Mouse (Mus musculus) lung, embryonic 16.5 days (tissue): ENCODE measurements around the gene Ddr2. TPM values are rescaled to one million over a fixed set of nuclear protein-coding genes. Genes with fewer than 3 reads are reported as not detected.

Experiments
- ATAC-seq: fragments of 200-750 bp; cut with Nextera tagmentation; 2 replicates; pipeline ENCODE4 v1.8.0; 2017; ENCODE audit warnings: low read depth, mild to moderate bottlenecking, moderate library complexity
- H3K27ac ChIP-seq: fragments of 300-500 bp; sonication (generic); 2 replicates; pipeline ENCODE4 v1.5.1; 2014; ENCODE audit warnings: mild to moderate bottlenecking, control low read depth, low read length
- H3K27me3 ChIP-seq: fragments of 300-500 bp; sonication (generic); 2 replicates; pipeline ENCODE4 v1.6.1; 2014; ENCODE audit warnings: low read depth, low read length, mixed read lengths; ENCODE audit not compliant: control insufficient read depth, insufficient read depth
- H3K36me3 ChIP-seq: fragments of 300-500 bp; sonication (generic); 2 replicates; pipeline ENCODE4 v1.6.1; 2014; ENCODE audit warnings: low read length; ENCODE audit not compliant: control insufficient read depth, insufficient read depth
- H3K4me1 ChIP-seq: fragments of 300-500 bp; sonication (generic); replicated peaks from 2 replicates; pipeline ENCODE4 v1.6.1; 2014; ENCODE audit warnings: low read length, mixed read lengths; ENCODE audit not compliant: control insufficient read depth, insufficient read depth
- H3K4me2 ChIP-seq: fragments of 300-500 bp; sonication (generic); 2 replicates; pipeline ENCODE4 v1.6.1; 2014; ENCODE audit warnings: low read depth, low read length, control low read depth
- H3K4me3 ChIP-seq: fragments of 300-500 bp; sonication (generic); 2 replicates; pipeline ENCODE4 v1.5.1; 2014; ENCODE audit warnings: mild to moderate bottlenecking, low read length, control low read depth
- H3K9ac ChIP-seq: fragments of 300-500 bp; sonication (generic); 2 replicates; pipeline ENCODE4 v1.6.1; 2014; ENCODE audit warnings: low read length, control low read depth
- H3K9me3 ChIP-seq: fragments of 300-500 bp; sonication (generic); 2 replicates; pipeline ENCODE4 v1.6.1; 2016; ENCODE audit warnings: low read length; ENCODE audit not compliant: control insufficient read depth
- WGBS: fragments of 180-500 bp; shearing (Covaris S2); extraction: QIAGEN DNeasy Blood & Tissue Kit; methylation state at CpG from one replicate; pipeline ENCODE4 v1.1.7; 2014; 5-methylcytosine and 5-hydroxymethylcytosine counted together
- polyA plus RNA-seq: library from polyadenylated mRNA; unstranded; fragments of >200 nt; fragmentation: Nextera tagmentation; extraction: Ambion mirVana; gene quantifications from 2 replicates; pipeline ENCODE4 v1.2.1, GENCODE M21; 2015

The Ddr2 gene
- polyA plus RNA-seq, 1 experiment from 2014 or later: 45.0 TPM

DNA sequence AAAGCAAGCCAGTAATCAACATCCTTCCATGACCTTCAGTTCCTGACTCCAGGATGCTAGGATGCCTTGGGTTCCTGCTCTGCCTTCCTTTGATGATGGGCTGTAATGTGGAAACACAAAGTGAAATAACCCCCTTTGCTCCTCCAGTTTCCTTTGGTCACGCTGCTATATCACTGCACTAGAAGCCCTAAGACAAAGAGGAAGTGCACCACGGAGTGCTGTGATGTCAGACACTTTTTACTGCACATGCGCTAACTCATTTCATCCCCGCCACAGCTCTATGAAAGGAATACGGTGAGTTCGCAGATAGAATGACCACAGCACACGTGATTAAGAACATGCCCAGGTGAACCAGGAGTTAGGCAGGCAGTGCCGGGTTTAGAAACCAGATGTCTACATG lies 36.8 kb downstream of the Ddr2 start:
- Histone ChIP-seq H3K9ac (no peak overlapping the region), H3K27ac (no peak overlapping the region), H3K27me3 (no peaks in the 10 kb centered on the region), H3K9me3 (no peaks in the 10 kb centered on the region), H3K4me3 (no peak overlapping the region), H3K36me3 (no peaks in the 10 kb centered on the region), H3K4me1 (no peaks in the 10 kb centered on the region), H3K4me2 (no peak overlapping the region)
- no peak for ATAC-seq
- WGBS: 83% methylated on average over 8 of the region's 8 CpGs

DNA sequence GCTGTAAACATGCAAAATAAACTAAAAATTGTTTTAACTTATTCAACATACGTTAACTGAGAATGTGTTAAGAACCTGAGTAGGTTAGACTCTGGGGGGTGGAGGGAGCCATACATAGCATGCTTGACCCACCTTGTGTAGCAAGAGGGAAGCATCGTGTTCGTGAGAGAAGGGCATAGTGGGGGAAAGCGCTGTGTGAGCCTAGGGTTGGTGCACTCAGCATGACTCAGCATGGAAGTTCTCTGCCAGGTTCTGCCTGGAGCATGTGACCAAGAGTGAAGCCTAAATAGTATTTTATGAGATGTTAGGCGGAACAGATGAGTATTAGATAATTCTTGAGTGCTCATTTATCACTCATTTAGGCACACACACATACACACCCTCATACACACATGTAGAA lies 41.4 kb downstream of the Ddr2 start:
- Histone ChIP-seq H3K4me3 (no peak overlapping the region), H3K27me3 (no peaks in the 10 kb centered on the region), H3K4me1 (peaks cover 11% of the 10 kb centered on the region), H3K9ac (no peak overlapping the region), H3K27ac (no peak overlapping the region), H3K9me3 (no peaks in the 10 kb centered on the region), H3K36me3 (no peaks in the 10 kb centered on the region), H3K4me2 (no peak overlapping the region)
- no peak for ATAC-seq
- 78% methylated on average over 5 of the region's 5 CpGs for WGBS

DNA sequence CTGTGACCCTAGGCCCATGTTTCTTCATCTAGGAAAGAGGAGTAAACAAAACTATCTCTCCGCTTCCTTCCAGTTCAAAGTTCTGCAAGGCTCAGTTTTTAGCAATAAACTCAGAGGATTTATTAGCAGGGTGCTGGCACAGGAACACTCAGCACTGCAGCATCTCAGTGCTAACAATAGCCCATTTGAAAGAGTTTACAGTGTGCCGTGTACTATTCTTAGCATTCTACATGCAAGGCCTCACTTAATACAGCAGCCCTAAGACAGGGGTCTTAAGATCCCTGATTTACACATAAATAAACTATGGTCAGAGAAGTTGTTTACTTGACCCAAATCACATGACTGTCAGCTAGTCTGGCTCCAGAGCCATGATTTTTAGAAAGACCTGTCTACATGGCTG lies 44.6 kb downstream of the Ddr2 start:
- WGBS: 40% methylated on average over 2 of the region's 2 CpGs
- peak; percentile 61; the same call in 1 of the 2 replicates for ATAC-seq
- H3K9ac ChIP-seq: no peak overlapping the region
- H3K4me3 ChIP-seq: no peak overlapping the region
- H3K4me2 ChIP-seq: no peak overlapping the region
- H3K27me3 ChIP-seq: no peaks in the 10 kb centered on the region
- H3K9me3 ChIP-seq: no peaks in the 10 kb centered on the region
- H3K27ac ChIP-seq: no peak overlapping the region
- peaks cover 17% of the 10 kb centered on the region for H3K4me1 ChIP-seq
- H3K36me3 ChIP-seq: no peaks in the 10 kb centered on the region

DNA sequence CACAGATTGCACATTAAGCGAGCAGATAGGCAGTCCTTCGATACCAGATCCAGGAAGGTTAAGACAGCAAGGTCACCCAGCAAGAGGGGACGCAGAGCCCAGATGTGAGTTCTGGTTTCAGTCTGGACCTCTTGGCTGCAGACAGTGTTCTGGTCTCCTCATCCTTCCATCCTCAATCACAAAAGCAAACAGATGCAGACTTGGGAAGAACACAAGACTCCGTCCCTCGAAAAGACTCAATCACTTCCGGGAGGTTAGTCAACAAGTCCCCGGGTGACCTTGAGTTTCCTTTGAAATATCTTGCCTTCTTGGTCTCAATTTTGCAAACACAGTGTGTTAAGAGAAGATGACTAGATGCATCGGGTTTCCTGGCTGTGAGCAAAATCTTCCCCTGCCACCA lies 45.6 kb downstream of the Ddr2 start:
- no peaks in the 10 kb centered on the region for H3K27me3 ChIP-seq
- no peaks in the 10 kb centered on the region for H3K9me3 ChIP-seq
- no peak overlapping the region for H3K27ac ChIP-seq
- H3K36me3 ChIP-seq: no peaks in the 10 kb centered on the region
- no peak overlapping the region for H3K4me3 ChIP-seq
- H3K4me1 ChIP-seq: peaks cover 17% of the 10 kb centered on the region
- 59% methylated on average over 8 of the region's 8 CpGs for WGBS
- H3K4me2 ChIP-seq: no peak overlapping the region
- ATAC-seq: no peak
- no peak overlapping the region for H3K9ac ChIP-seq

DNA sequence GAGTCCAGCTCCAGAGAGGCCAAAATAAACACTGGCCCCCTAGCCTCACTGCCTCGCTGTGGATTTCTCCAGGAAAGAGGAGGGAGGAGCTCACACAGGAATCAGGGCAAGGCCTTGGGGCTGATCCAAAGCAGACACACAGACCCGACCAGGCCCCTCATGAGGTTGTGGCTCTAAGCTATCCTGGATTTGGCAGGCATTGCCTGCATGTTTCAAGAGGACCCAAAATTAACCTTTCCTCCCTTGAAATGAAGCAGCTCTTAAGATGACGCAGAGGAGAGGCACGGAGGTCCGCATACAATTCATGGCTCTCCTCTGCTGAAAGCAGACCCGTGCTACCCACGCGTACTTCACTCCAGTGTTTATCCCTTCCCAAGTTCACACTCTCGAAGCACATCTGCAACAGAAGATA lies 46.5 kb downstream of the Ddr2 start:
- no peaks in the 10 kb centered on the region for H3K27me3 ChIP-seq
- peak; percentile 89 for ATAC-seq
- H3K36me3 ChIP-seq: no peaks in the 10 kb centered on the region
- H3K4me3 ChIP-seq: no peak overlapping the region
- H3K9me3 ChIP-seq: no peaks in the 10 kb centered on the region
- 8% methylated on average over 9 of the region's 9 CpGs for WGBS
- H3K4me1 ChIP-seq: peaks cover 17% of the 10 kb centered on the region
- H3K9ac ChIP-seq: no peak overlapping the region
- H3K27ac ChIP-seq: peak overlapping the region; percentile 19; the same call in 1 of the 2 replicates
- H3K4me2 ChIP-seq: no peak overlapping the region

DNA sequence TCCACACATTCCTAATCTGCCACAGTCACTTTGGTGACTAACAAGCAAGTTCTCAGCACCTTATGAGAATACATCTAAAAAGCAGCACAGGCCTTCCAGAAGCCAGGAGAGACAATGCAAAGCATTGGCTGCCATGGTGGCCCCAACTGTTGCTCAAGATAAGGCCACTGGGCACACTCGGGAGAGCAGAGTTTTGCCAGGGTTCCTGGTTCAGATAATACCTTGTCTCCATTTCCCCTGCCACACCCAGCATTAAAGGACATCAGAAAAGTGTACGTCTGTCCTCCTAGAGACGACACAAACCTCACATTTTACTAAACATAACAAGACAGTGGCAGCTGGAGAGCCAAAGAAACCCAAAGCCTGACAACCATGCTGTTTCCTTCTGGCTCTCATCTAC lies 50.3 kb downstream of the Ddr2 start:
- Histone ChIP-seq H3K4me2 (no peak overlapping the region), H3K4me1 (peaks cover 16% of the 10 kb centered on the region), H3K9ac (no peak overlapping the region), H3K27me3 (no peaks in the 10 kb centered on the region), H3K27ac (no peak overlapping the region), H3K4me3 (no peak overlapping the region), H3K9me3 (no peaks in the 10 kb centered on the region), H3K36me3 (no peaks in the 10 kb centered on the region)
- no peak for ATAC-seq
- WGBS: 60% methylated on average over 3 of the region's 3 CpGs

DNA sequence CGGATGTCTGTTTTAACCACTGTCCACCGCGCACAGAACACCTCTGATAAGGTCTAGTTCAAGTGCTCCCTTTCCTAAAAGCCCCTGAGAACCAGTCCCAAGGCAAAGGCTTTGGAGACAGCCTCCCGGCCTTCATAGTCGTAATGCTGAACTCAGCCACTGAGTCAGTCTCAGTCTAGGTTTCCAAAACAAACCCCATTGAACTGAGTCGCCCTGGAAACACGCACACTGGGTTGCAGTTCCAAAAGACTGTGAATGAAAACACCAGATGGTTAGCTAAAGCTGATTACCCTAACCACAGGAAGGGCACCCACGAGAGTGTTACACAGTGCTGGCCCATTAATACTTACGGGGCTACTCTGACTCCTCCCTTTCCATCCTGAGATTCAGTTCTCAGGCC lies 51.2 kb downstream of the Ddr2 start:
- H3K4me3 ChIP-seq: no peak overlapping the region
- H3K9ac ChIP-seq: no peak overlapping the region
- no peaks in the 10 kb centered on the region for H3K9me3 ChIP-seq
- H3K4me1 ChIP-seq: peaks cover 13% of the 10 kb centered on the region
- H3K27ac ChIP-seq: no peak overlapping the region
- no peaks in the 10 kb centered on the region for H3K36me3 ChIP-seq
- 89% methylated on average over 9 of the region's 9 CpGs for WGBS
- no peaks in the 10 kb centered on the region for H3K27me3 ChIP-seq
- ATAC-seq: no peak
- H3K4me2 ChIP-seq: no peak overlapping the region

DNA sequence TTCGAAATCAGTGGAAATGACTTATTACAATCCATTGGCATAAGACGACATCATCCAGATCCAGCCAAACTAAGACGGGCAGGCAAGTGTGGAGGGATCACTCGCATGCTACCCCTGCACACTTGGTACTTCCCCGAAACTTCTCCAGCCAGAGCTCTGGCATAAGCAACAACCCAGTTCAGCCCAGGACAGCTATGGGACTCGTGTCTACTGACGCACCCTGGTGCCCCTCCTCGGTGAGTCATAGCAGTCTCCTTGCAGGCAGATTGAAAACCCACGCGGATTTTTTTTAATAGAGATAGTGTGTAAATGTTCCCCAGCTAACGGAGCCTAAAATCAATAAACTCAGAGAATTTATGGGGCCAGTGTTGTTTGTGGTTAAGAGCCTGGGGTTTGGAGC lies 52.5 kb downstream of the Ddr2 start:
- no peak overlapping the region for H3K4me3 ChIP-seq
- H3K9me3 ChIP-seq: no peaks in the 10 kb centered on the region
- H3K4me2 ChIP-seq: no peak overlapping the region
- 68% methylated on average over 11 of the region's 11 CpGs for WGBS
- peaks cover 4% of the 10 kb centered on the region for H3K4me1 ChIP-seq
- ATAC-seq: peak; percentile 42; the same call in 1 of the 2 replicates
- H3K27me3 ChIP-seq: no peaks in the 10 kb centered on the region
- H3K36me3 ChIP-seq: no peaks in the 10 kb centered on the region
- no peak overlapping the region for H3K9ac ChIP-seq
- H3K27ac ChIP-seq: no peak overlapping the region

DNA sequence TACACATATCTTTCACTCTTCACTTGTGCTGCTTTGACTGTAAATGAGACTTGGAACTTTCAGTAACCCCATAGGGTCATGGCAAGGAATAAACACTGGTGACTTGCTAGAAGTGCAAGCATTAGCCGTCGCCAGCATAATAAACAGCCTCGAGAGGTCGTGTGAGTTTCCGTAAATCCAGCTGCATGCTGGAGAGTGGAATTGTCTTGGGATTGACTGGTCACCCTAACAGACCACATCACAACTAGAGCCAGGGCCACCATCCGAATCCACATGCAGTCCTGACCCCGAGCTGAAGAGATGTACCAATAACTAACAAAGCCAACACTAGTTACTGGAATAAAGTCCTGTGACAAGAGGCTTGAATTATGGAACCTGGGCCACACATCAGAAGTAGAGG lies 53.0 kb downstream of the Ddr2 start:
- Histone ChIP-seq H3K9ac (no peak overlapping the region), H3K27me3 (no peaks in the 10 kb centered on the region), H3K4me3 (no peak overlapping the region), H3K4me1 (peaks cover 4% of the 10 kb centered on the region), H3K27ac (no peak overlapping the region), H3K36me3 (no peaks in the 10 kb centered on the region), H3K4me2 (no peak overlapping the region), H3K9me3 (no peaks in the 10 kb centered on the region)
- 38% methylated on average over 7 of the region's 7 CpGs for WGBS
- peak; percentile 38; the same call in 1 of the 2 replicates for ATAC-seq

DNA sequence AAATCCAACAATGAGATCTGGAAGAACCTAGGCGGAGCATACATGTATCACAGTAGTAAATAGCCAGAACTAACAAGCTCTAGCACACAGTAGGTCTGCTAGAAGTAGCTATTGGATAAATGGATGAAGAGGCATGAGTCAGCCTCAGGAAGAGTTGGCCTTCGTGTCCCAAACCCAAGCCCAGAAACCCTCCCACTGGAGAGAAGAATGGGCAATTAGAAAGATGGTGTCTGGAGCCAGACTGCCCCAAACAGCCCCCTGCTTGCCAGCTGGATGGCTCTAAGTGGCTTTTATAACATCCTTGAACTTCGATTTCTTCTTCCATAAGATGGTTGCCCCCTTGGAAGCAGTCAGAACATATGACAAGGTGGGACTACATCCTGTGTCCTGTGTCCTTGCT lies 53.6 kb downstream of the Ddr2 start:
- Histone ChIP-seq H3K9ac (no peak overlapping the region), H3K4me2 (no peak overlapping the region), H3K27me3 (no peaks in the 10 kb centered on the region), H3K27ac (no peak overlapping the region), H3K36me3 (no peaks in the 10 kb centered on the region), H3K4me3 (no peak overlapping the region), H3K4me1 (peaks cover 7% of the 10 kb centered on the region), H3K9me3 (no peaks in the 10 kb centered on the region)
- ATAC-seq: no peak
- 60% methylated on average over 3 of the region's 3 CpGs for WGBS
